Comparison of ENCODE assay signal across 7 mouse cellular contexts in the genomic region with DNA sequence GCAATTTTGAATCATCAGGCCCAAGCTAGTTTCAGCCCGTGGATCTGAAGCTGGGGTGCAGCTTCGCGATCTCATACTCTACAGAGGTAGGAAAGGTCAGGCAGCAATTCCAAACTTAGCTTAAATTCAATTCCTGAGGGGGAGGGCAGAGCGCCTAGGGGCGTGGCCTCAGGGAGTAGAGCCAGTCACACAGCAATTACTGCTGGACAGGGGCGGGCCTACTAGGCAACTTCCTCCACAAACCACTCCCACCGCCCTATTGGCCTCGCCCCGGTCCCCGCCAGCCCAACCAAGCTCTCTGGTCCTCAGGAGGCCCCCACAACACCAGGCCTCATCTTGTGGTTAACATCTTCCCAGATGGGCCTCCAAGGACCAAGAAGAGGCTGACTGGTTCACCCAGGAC. TPM values are rescaled to one million over a fixed set of nuclear protein-coding genes. Genes with fewer than 3 reads are reported as not detected.
DNase-seq lines count a peak whose midpoint lies in the region; TF ChIP-seq lines count a peak whose summit lies in the region.

No protein-coding gene starts in this region.

- no peak for TF ChIP-seq CTCF in ES-Bruce4 (IDR thresholded peaks at IDR 0.05; ENCODE audit: low read depth, low read length)

- H3K27ac ChIP-seq in ES-Bruce4 (ENCODE audit: insufficient read depth, low read length), result no peak overlapping the region

- H3K27me3 ChIP-seq in ES-Bruce4 (ENCODE audit: control insufficient read depth, insufficient read depth, low read length, poor library complexity, severe bottlenecking), result no peaks in the 10 kb centered on the region
- no peaks in the 10 kb centered on the region for H3K27me3 ChIP-seq in splenic B cell, adult 2 months (ENCODE audit: control insufficient read depth, insufficient read depth, low read length, poor library complexity, severe bottlenecking)

- peaks cover 4% of the 10 kb centered on the region; the same call in 1 of the 2 replicates for H3K36me3 ChIP-seq in ES-Bruce4 (ENCODE audit: control insufficient read depth, insufficient read depth, low read length, poor library complexity, severe bottlenecking)
- peaks cover 3% of the 10 kb centered on the region; the same call in 1 of the 2 replicates for H3K36me3 ChIP-seq in splenic B cell, adult 2 months (ENCODE audit: control insufficient read depth, insufficient read depth, low read length, poor library complexity, severe bottlenecking)

- no peaks in the 10 kb centered on the region for H3K9me3 ChIP-seq in ES-Bruce4 (replicated peaks; ENCODE audit: control insufficient read depth, insufficient read depth, low read length, poor library complexity, severe bottlenecking)

- no peak for TF ChIP-seq POLR2A in ES-Bruce4 (IDR thresholded peaks at IDR 0.05; ENCODE audit: insufficient read depth, low read length)

- TF ChIP-seq EP300 in ES-Bruce4 (IDR thresholded peaks at IDR 0.05; ENCODE audit: insufficient read depth, low read depth, low read length), result no peak

- peak; percentile 31 for DNase-seq in T-cell, adult 2 months (ENCODE audit: low spot score)
- peak; percentile 84 for DNase-seq in gastrocnemius, postnatal 14 days
- DNase-seq in kidney, adult 9 months, result peak; percentile 80
- peak; percentile 67 for DNase-seq in lung, postnatal 14 days
- DNase-seq in splenic B cell, adult 2 months (ENCODE audit: low read depth, low spot score), result peak; percentile 75
- no peak for DNase-seq in adipocyte (ENCODE audit: low spot score)

- H3K4me1 ChIP-seq in ES-Bruce4 (ENCODE audit: control insufficient read depth, insufficient read depth, low read length), result peaks cover 4% of the 10 kb centered on the region

- peak overlapping the region; percentile 4; the same call in 1 of the 2 replicates for H3K9ac ChIP-seq in ES-Bruce4 (ENCODE audit: low read depth, poor library complexity, severe bottlenecking)

- intact Hi-C loops in gastrocnemius, postnatal 14 days (cut with DNase I; ENCODE audit: low total_unique reads), result no loop called here

- H3K4me3 ChIP-seq in ES-Bruce4 (ENCODE audit: low read depth, low read length), result peak overlapping the region; percentile 42

RNA-seq across cellular contexts. Expression of a gene that starts 7.5 kb away (rescaled TPM):
- 24.9 TPM in 2 replicates for polyA plus RNA-seq in ES-Bruce4 (2011; ENCODE audit: insufficient read depth, insufficient read length, low read depth, missing spikeins)
- 1 to 10 TPM; 2.1 to 2.7 TPM for total RNA-seq in gastrocnemius, postnatal 14 days (2021)

RNA-seq across cellular contexts. Expression of a gene that starts 8.3 kb away (rescaled TPM):
- 29.5 and 32.8 TPM in 2 replicates for polyA plus RNA-seq in ES-Bruce4 (2011; ENCODE audit: insufficient read depth, insufficient read length, low read depth, missing spikeins)
- 10 to 100 TPM in 1 of 2 experiments, 1 to 10 TPM in 1; 9.8 to 11.1 TPM for total RNA-seq in gastrocnemius, postnatal 14 days (2021)

RNA-seq across cellular contexts. Expression of a gene that starts 20.5 kb away (rescaled TPM):
- polyA plus RNA-seq in ES-Bruce4 (2011; ENCODE audit: insufficient read depth, insufficient read length, low read depth, missing spikeins), result 35.8 and 49.5 TPM in 2 replicates
- total RNA-seq in gastrocnemius, postnatal 14 days (2021), result 10 to 100 TPM; 55.8 to 57.1 TPM

RNA-seq across cellular contexts. Expression of a gene that starts 30.7 kb away (rescaled TPM):
- 1.2 and 1.6 TPM in 2 replicates for polyA plus RNA-seq in ES-Bruce4 (2011; ENCODE audit: insufficient read depth, insufficient read length, low read depth, missing spikeins)
- not detected for total RNA-seq in gastrocnemius, postnatal 14 days (2021)

RNA-seq across cellular contexts. Expression of a gene that starts 33.0 kb away (rescaled TPM):
- 58.4 and 68.9 TPM in 2 replicates for polyA plus RNA-seq in ES-Bruce4 (2011; ENCODE audit: insufficient read depth, insufficient read length, low read depth, missing spikeins)
- total RNA-seq in gastrocnemius, postnatal 14 days (2021), result 10 to 100 TPM; 18.3 to 22.0 TPM
